Mouse (Mus musculus) ovary, postnatal 36 days (tissue): ENCODE measurements at regions not wholly inside any gene's neighbourhood (a gene's known extent, or its start where the extent isn't known, plus 50 kb on each side); places are given as distances from the start of the nearest gene placed in this dataset.
A peak's percentile ranks its signal among the peaks of the same experiment; 100 is the strongest.

Experiments
- DNase-seq: peaks from one replicate; pipeline ENCODE4 v3.0.0; 2022; ENCODE audit warnings: low spot score, mixed read lengths

DNA sequence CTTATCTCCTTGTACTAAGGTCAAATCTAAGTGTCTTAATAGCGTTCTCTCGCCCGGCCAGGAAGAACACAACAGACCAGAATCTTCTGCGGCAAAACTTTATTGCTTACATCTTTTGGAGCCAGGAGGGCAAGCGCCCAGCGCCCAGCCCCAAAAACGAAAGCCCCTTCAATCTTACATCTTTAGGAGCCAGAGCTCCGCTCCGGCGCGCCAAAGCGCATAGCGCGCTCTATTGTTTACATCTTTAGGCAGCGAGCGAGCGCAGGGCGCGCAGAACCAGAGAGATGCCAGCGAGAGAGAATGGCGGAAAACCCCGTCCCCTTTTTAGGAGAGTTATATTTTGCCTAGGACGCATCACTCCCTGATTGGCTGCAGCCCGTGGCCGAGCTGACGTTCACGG, 373.2 kb upstream of the Gm21477 start:
- peak; percentile 2 for DNase-seq
